Mouse (Mus musculus) CH12.LX (cell line): ENCODE measurements at regions not wholly inside any gene's neighbourhood (a gene's known extent, or its start where the extent isn't known, plus 50 kb on each side); places are given as distances from the start of the nearest gene placed in this dataset.
A peak's percentile ranks its signal among the peaks of the same experiment; 100 is the strongest.

Experiments
- DNase-seq: peaks from one replicate; pipeline ENCODE4 v3.0.0-alpha.2; 2013; ENCODE audit errors: extremely low read depth
- H3K27ac ChIP-seq: 2 replicates; pipeline ENCODE4 v1.5.1; 2012; ENCODE audit warnings: low read depth, mild to moderate bottlenecking, control low read depth, moderate library complexity; ENCODE audit not compliant: insufficient read depth
- H3K27me3 ChIP-seq: replicated peaks from 2 replicates; pipeline ENCODE3; 2012; ENCODE audit warnings: inconsistent platforms
- H3K36me3 ChIP-seq, 2 experiments: replicated peaks in 1 of 2; 2 replicates each; pipeline versions ENCODE3 to v1.6.1; 2012; ENCODE audit warnings: inconsistent platforms in 1 of 2, low read length in 1 of 2, mild to moderate bottlenecking in 1 of 2, mixed read lengths in 1 of 2, moderate library complexity in 1 of 2; ENCODE audit not compliant: control insufficient read depth in 1 of 2, insufficient read depth in 1 of 2
- H3K4me1 ChIP-seq, 2 experiments: 2 replicates each; pipeline ENCODE4 v1.6.1; 2012; ENCODE audit warnings: inconsistent platforms in 1 of 2, moderate library complexity in 1 of 2; ENCODE audit not compliant: insufficient read depth in 2 of 2, control insufficient read depth in 1 of 2
- H3K4me2 ChIP-seq: 2 replicates; pipeline ENCODE4 v1.6.1; 2012; ENCODE audit warnings: low read depth, mild to moderate bottlenecking, control low read depth; ENCODE audit not compliant: poor library complexity, insufficient read depth, severe bottlenecking
- H3K4me3 ChIP-seq, 3 experiments: fragments of 150-350 bp in 1 of 3; sonication (generic) in 1 of 3; replicated peaks in 1 of 3; 2 replicates each; pipeline versions ENCODE3 to v1.5.1; 2011 to 2012; ENCODE audit warnings: low read depth in 2 of 3, low read length in 2 of 3, mild to moderate bottlenecking in 2 of 3, moderate library complexity in 2 of 3, control low read depth in 1 of 3, improper control_type of control experiment in 1 of 3, inconsistent platforms in 1 of 3, mixed read lengths in 1 of 3; ENCODE audit not compliant: poor library complexity in 1 of 3
- H3K79me2 ChIP-seq: replicated peaks from 2 replicates; pipeline ENCODE4 v1.6.1; 2012; ENCODE audit warnings: mild to moderate bottlenecking, moderate library complexity; ENCODE audit not compliant: control insufficient read depth, poor library complexity, insufficient read depth, severe bottlenecking; ENCODE audit errors: extremely low read depth
- H3K9ac ChIP-seq: 2 replicates; pipeline ENCODE4 v1.6.1; 2012; ENCODE audit warnings: low read depth, mild to moderate bottlenecking, control low read depth, moderate library complexity; ENCODE audit not compliant: insufficient read depth
- H3K9me3 ChIP-seq: replicated peaks from 2 replicates; pipeline ENCODE3; 2012; ENCODE audit warnings: low read length, inconsistent platforms, mixed read lengths
- CTCF ChIP-seq, 2 experiments: IDR thresholded peaks in 1 of 2; conservative IDR thresholded peaks in 1 of 2; 2 replicates each; pipeline ENCODE4 v1.5.1; 2011 to 2012; ENCODE audit warnings: low read depth in 2 of 2, low read length in 2 of 2, improper control_type of control experiment in 1 of 2, inconsistent platforms in 1 of 2, mild to moderate bottlenecking in 1 of 2, moderate library complexity in 1 of 2
- E2F4 ChIP-seq: IDR thresholded peaks from 2 replicates; pipeline ENCODE4 v1.6.1; 2011; ENCODE audit warnings: low read depth, low read length, improper control_type of control experiment; ENCODE audit not compliant: insufficient replicate concordance
- EP300 ChIP-seq: IDR thresholded peaks from 2 replicates; pipeline ENCODE4 v1.6.1; 2011; ENCODE audit warnings: low read length, improper control_type of control experiment
- GABPA ChIP-seq: IDR thresholded peaks from 2 replicates; pipeline ENCODE4 v1.6.1; 2012; ENCODE audit warnings: low read depth, low read length, improper control_type of control experiment, inconsistent platforms; ENCODE audit not compliant: insufficient replicate concordance
- IRF4 ChIP-seq: IDR thresholded peaks from 2 replicates; pipeline ENCODE4 v1.6.1; 2014; ENCODE audit warnings: low read depth, mild to moderate bottlenecking, inconsistent platforms, low read length, improper control_type of control experiment
- JUND ChIP-seq: conservative IDR thresholded peaks from 2 replicates; pipeline ENCODE4 v1.6.1; 2011; ENCODE audit warnings: low read depth, low read length, improper control_type of control experiment
- KAT2A ChIP-seq: IDR thresholded peaks from 2 replicates; pipeline ENCODE4 v1.6.1; 2012; ENCODE audit warnings: low read length, improper control_type of control experiment, inconsistent platforms; ENCODE audit not compliant: insufficient replicate concordance
- MAFK ChIP-seq: IDR thresholded peaks from 2 replicates; pipeline ENCODE4 v1.6.1; 2011; ENCODE audit warnings: low read length, improper control_type of control experiment; ENCODE audit not compliant: insufficient replicate concordance
- MAZ ChIP-seq: IDR thresholded peaks from 2 replicates; pipeline ENCODE4 v1.6.1; 2012; ENCODE audit warnings: low read depth, mild to moderate bottlenecking, inconsistent platforms, low read length, improper control_type of control experiment, moderate library complexity
- MEF2A ChIP-seq: IDR thresholded peaks from 2 replicates; pipeline ENCODE4 v1.6.1; 2014; ENCODE audit warnings: low read depth, mild to moderate bottlenecking, inconsistent platforms, low read length, improper control_type of control experiment, borderline replicate concordance
- MXI1 ChIP-seq: IDR thresholded peaks from 2 replicates; pipeline ENCODE4 v1.6.1; 2011; ENCODE audit warnings: mild to moderate bottlenecking, low read depth, low read length, improper control_type of control experiment
- MYC ChIP-seq: IDR thresholded peaks from 2 replicates; pipeline ENCODE4 v1.6.1; 2011; ENCODE audit warnings: low read depth, mild to moderate bottlenecking, improper control_type of control experiment, low read length
- NELFE ChIP-seq: IDR thresholded peaks from 2 replicates; pipeline ENCODE4 v1.6.1; 2011; ENCODE audit warnings: low read depth, low read length, improper control_type of control experiment
- NRF1 ChIP-seq: IDR thresholded peaks from 2 replicates; pipeline ENCODE4 v1.6.1; 2014; ENCODE audit warnings: low read depth, mild to moderate bottlenecking, inconsistent platforms, low read length, improper control_type of control experiment, moderate library complexity
- POLR2A ChIP-seq: IDR thresholded peaks from 2 replicates; pipeline ENCODE4 v1.6.1; 2011; ENCODE audit warnings: low read depth, mild to moderate bottlenecking, improper control_type of control experiment, low read length
- POLR2AphosphoS2 ChIP-seq: IDR thresholded peaks from 2 replicates; pipeline ENCODE4 v1.6.1; 2011; ENCODE audit warnings: low read depth, low read length, improper control_type of control experiment
- RAD21 ChIP-seq: IDR thresholded peaks from 2 replicates; pipeline ENCODE4 v1.6.1; 2011; ENCODE audit warnings: low read depth, mild to moderate bottlenecking, low read length, improper control_type of control experiment, moderate library complexity
- RCOR1 ChIP-seq: conservative IDR thresholded peaks from 2 replicates; pipeline ENCODE4 v1.6.1; 2012; ENCODE audit warnings: low read depth, mild to moderate bottlenecking, inconsistent platforms, low read length, improper control_type of control experiment
- TBP ChIP-seq: conservative IDR thresholded peaks from 2 replicates; pipeline ENCODE4 v1.6.1; 2011; ENCODE audit warnings: low read depth, low read length, improper control_type of control experiment
- UBTF ChIP-seq: IDR thresholded peaks from 2 replicates; pipeline ENCODE4 v1.6.1; 2012; ENCODE audit warnings: low read depth, mild to moderate bottlenecking, inconsistent platforms, low read length, improper control_type of control experiment, moderate library complexity
- USF1 ChIP-seq: IDR thresholded peaks from 2 replicates; pipeline ENCODE4 v1.6.1; 2014; ENCODE audit warnings: low read depth, mild to moderate bottlenecking, inconsistent platforms, low read length, improper control_type of control experiment
- ZMIZ1 ChIP-seq: IDR thresholded peaks from 2 replicates; pipeline ENCODE4 v1.6.1; 2012; ENCODE audit warnings: low read depth, mild to moderate bottlenecking, inconsistent platforms, low read length, improper control_type of control experiment
- dilution Hi-C: fragments of 300-500 bp; cut with MboI; formaldehyde crosslinking; loops from 2 replicates; pipeline ENCODE4 v1.14.3; 2020; ENCODE audit warnings: low sequenced_read_pairs; ENCODE audit not compliant: extremely low pct_unique_long_range_greater_than_20kb, extremely low pct_ligation_motif_present
- in situ Hi-C: fragments of 300-500 bp; cut with MboI; formaldehyde crosslinking; loops from 3 replicates; pipeline ENCODE4 v1.14.3; 2019; ENCODE audit warnings: low sequenced_read_pairs, low pct_ligation_motif_present, low pct_unique_long_range_greater_than_20kb, mixed read lengths

GRCm38 (mm10) chr9:91960556-91961325 lies 232.0 kb upstream of the Plscr5 start:
- no peak for TF ChIP-seq JUND
- TF ChIP-seq ZMIZ1, result no peak
- no peak for TF ChIP-seq GABPA
- no peak for TF ChIP-seq UBTF
- no peak for TF ChIP-seq USF1
- TF ChIP-seq MYC, result no peak
- no peak for TF ChIP-seq POLR2AphosphoS2
- no peak for TF ChIP-seq MXI1
- no peak for TF ChIP-seq MAZ
- TF ChIP-seq IRF4, result no peak
- TF ChIP-seq KAT2A, result no peak
- TF ChIP-seq POLR2A, result no peak
- no peak for TF ChIP-seq RCOR1
- no peak for TF ChIP-seq EP300
- no peak for TF ChIP-seq NRF1
- TF ChIP-seq E2F4, result no peak
- TF ChIP-seq NELFE, result no peak
- TF ChIP-seq MAFK, result no peak
- no peak for TF ChIP-seq TBP
- TF ChIP-seq RAD21, result no peak
- Histone ChIP-seq H3K4me1 (no peaks in the 10 kb centered on the region), H3K36me3 (no peaks in the 10 kb centered on the region), H3K27me3 (no peaks in the 10 kb centered on the region), H3K79me2 (no peaks in the 10 kb centered on the region), H3K4me2 (no peak overlapping the region), H3K9me3 (no peaks in the 10 kb centered on the region), H3K27ac (no peak overlapping the region), H3K9ac (no peak overlapping the region), H3K4me3 (no peak overlapping the region)
- in situ Hi-C loops (no loop called here), dilution Hi-C loops (no loop called here)
- no peak for DNase-seq

GRCm38 (mm10) chr9:91959592-91959991 lies 233.1 kb upstream of the Plscr5 start:
- TF ChIP-seq MEF2A (no peak), RAD21 (peak; percentile 43), CTCF (conservative IDR thresholded peaks at IDR 0.05 in 1 of 2, IDR thresholded peaks at IDR 0.05 in 1 of 2; ENCODE audit: low read depth in 2 of 2, low read length in 2 of 2) (peak in 1 of 2 experiments; percentile 18; a peak in 1 of 4 replicates)
- Histone ChIP-seq H3K4me1 (no peaks in the 10 kb centered on the region), H3K36me3 (no peaks in the 10 kb centered on the region), H3K27me3 (no peaks in the 10 kb centered on the region), H3K4me2 (no peak overlapping the region), H3K27ac (no peak overlapping the region), H3K9me3 (no peaks in the 10 kb centered on the region), H3K4me3 (no peak overlapping the region), H3K79me2 (no peaks in the 10 kb centered on the region), H3K9ac (no peak overlapping the region)
- dilution Hi-C loops, result no loop called here
- DNase-seq, result no peak
- in situ Hi-C loops, result no loop called here
